Mouse (Mus musculus) forebrain, embryonic 16.5 days (tissue): Measurements from ENCODE around the gene Tmtc1. TPM values are rescaled to one million over a fixed set of nuclear protein-coding genes. Genes with fewer than 3 reads are reported as not detected.

Source experiments
- ATAC-seq: fragments of 200-750 bp; cut with Nextera tagmentation; 2 replicates; pipeline ENCODE4 v1.8.0; 2017; ENCODE audit warnings: mild to moderate bottlenecking, moderate library complexity
- H3K27ac ChIP-seq: fragments of 300-500 bp; sonication (generic); 2 replicates; pipeline ENCODE4 v1.5.1; 2014; ENCODE audit warnings: low read length, control low read depth
- H3K27me3 ChIP-seq: fragments of 300-500 bp; sonication (generic); replicated peaks from 2 replicates; pipeline ENCODE4 v1.6.1; 2014; ENCODE audit warnings: low read length; ENCODE audit not compliant: control insufficient read depth, insufficient read depth
- H3K36me3 ChIP-seq: fragments of 300-500 bp; sonication (generic); 2 replicates; pipeline ENCODE4 v1.6.1; 2014; ENCODE audit not compliant: control insufficient read depth, insufficient read depth
- H3K4me1 ChIP-seq: fragments of 300-500 bp; sonication (generic); replicated peaks from 2 replicates; pipeline ENCODE4 v1.6.1; 2014; ENCODE audit warnings: low read length; ENCODE audit not compliant: control insufficient read depth, insufficient read depth
- H3K4me2 ChIP-seq: fragments of 300-500 bp; sonication (generic); 2 replicates; pipeline ENCODE4 v1.6.1; 2014; ENCODE audit warnings: mild to moderate bottlenecking, low read length, control low read depth
- H3K4me3 ChIP-seq: fragments of 300-500 bp; sonication (generic); replicated peaks from 2 replicates; pipeline ENCODE4 v1.5.1; 2014; ENCODE audit warnings: mild to moderate bottlenecking, low read length, control low read depth
- H3K9ac ChIP-seq: fragments of 300-500 bp; sonication (generic); replicated peaks from 2 replicates; pipeline ENCODE4 v1.6.1; 2014; ENCODE audit warnings: low read depth, low read length, control low read depth
- H3K9me3 ChIP-seq: fragments of 300-500 bp; sonication (generic); 2 replicates; pipeline ENCODE4 v1.6.1; 2016; ENCODE audit warnings: low read length; ENCODE audit not compliant: control insufficient read depth
- WGBS: fragments of 180-500 bp; shearing (Covaris S2); extraction: QIAGEN DNeasy Blood & Tissue Kit; methylation state at CpG from one replicate; pipeline ENCODE4 v1.1.7; 2014; 5-methylcytosine and 5-hydroxymethylcytosine counted together
- polyA plus RNA-seq: library from polyadenylated mRNA; unstranded; fragments of >200 nt; fragmentation: Nextera tagmentation; extraction: Ambion mirVana; gene quantifications from 2 replicates; pipeline ENCODE4 v1.2.1, GENCODE M21; 2015

Gene Tmtc1
- polyA plus RNA-seq, 1 experiment from 2014 or later = 3.9 TPM

- H3K4me2 ChIP-seq = no peak overlapping the region
- H3K9ac ChIP-seq = no peak overlapping the region
- H3K4me3 ChIP-seq = no peak overlapping the region
- no peaks in the 10 kb centered on the region for H3K36me3 ChIP-seq
- H3K27ac ChIP-seq = no peak overlapping the region
- 67% methylated on average over 3 of the region's 3 CpGs for WGBS
- H3K9me3 ChIP-seq = peaks cover 4% of the 10 kb centered on the region; the same call in 1 of the 2 replicates
- H3K4me1 ChIP-seq = no peaks in the 10 kb centered on the region
- ATAC-seq = no peak
- no peaks in the 10 kb centered on the region for H3K27me3 ChIP-seq
These were observed 15.4 kb upstream of the Tmtc1 start for GRCm38 (mm10) chr6:148459636-148460035.

DNA sequence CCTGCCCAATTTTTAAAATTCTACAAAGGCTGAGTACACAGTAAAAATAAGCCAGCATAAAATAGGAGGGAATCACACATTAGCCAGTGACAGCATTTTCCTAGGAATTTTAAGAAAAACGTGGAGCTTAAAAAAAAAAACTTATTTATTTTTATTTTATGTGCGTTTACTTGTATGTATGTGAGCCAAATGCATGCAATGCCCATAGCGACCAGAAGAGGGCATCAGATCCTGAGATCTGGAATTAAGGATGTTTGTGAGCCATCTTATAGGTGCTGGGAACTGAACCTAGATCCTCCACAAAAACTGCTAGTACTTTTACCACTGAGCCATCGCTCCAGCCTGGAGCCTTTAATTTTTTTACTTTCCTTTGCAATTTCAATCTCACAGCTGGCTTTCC, 11.3 kb upstream of the Tmtc1 start:
- Histone ChIP-seq H3K27me3 (no peaks in the 10 kb centered on the region), H3K4me1 (no peaks in the 10 kb centered on the region), H3K36me3 (no peaks in the 10 kb centered on the region), H3K9ac (no peak overlapping the region), H3K27ac (no peak overlapping the region), H3K4me2 (no peak overlapping the region), H3K9me3 (peaks cover 4% of the 10 kb centered on the region; the same call in 1 of the 2 replicates), H3K4me3 (no peak overlapping the region)
- ATAC-seq = no peak
- WGBS = 79% methylated on average over 4 of the region's 4 CpGs

DNA sequence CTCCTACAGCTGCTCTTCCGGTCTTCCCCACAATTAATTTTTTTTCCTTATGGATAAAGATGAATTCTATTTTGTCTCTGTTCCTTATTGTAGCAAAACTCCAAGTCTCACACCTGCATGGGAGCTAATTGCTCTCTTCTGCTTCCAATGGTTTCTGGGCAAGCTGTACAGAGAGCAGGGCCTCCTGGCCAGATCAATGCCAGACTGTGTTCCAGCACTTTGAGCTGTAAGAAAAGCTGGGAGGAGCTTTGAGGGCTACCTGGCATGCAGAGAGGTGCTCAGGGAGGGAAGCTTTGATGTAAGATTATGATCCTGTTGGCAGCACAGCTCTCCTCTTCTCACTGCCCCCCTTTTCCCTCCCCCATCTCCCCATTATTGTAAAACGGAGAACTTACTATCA, 10.6 kb upstream of the Tmtc1 start:
- no peaks in the 10 kb centered on the region for H3K4me1 ChIP-seq
- no peak overlapping the region for H3K27ac ChIP-seq
- no peak overlapping the region for H3K4me2 ChIP-seq
- H3K4me3 ChIP-seq = no peak overlapping the region
- no peak for ATAC-seq
- H3K9ac ChIP-seq = no peak overlapping the region
- H3K27me3 ChIP-seq = no peaks in the 10 kb centered on the region
- 62% methylated on average over 2 of the region's 2 CpGs for WGBS
- no peaks in the 10 kb centered on the region for H3K36me3 ChIP-seq
- H3K9me3 ChIP-seq = peaks cover 4% of the 10 kb centered on the region; the same call in 1 of the 2 replicates

DNA sequence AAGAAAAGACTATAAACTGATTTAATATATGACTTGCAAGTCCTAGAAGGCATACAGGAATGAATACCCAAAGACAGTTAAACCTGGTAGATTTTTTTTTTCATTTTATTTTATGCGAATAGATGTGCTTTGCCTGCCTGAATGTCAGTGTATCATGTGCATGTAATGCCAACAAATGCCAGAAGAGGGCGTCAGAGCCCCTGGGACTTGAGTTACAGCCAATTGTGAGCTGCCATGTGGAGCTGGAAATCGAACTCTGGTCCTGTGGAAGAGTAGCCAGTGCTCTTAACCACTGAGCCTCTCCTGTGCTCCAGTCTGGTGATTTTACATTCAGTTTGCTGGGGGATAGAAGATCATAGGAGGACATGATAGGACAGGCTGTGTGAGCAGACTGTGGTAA, 4.0 kb upstream of the Tmtc1 start:
- Histone ChIP-seq H3K27me3 (no peaks in the 10 kb centered on the region), H3K27ac (no peak overlapping the region), H3K4me1 (peaks cover 8% of the 10 kb centered on the region), H3K9me3 (no peaks in the 10 kb centered on the region), H3K36me3 (no peaks in the 10 kb centered on the region), H3K4me2 (no peak overlapping the region), H3K4me3 (no peak overlapping the region), H3K9ac (no peak overlapping the region)
- no peak for ATAC-seq
- 72% methylated on average over 3 of the region's 3 CpGs for WGBS

DNA sequence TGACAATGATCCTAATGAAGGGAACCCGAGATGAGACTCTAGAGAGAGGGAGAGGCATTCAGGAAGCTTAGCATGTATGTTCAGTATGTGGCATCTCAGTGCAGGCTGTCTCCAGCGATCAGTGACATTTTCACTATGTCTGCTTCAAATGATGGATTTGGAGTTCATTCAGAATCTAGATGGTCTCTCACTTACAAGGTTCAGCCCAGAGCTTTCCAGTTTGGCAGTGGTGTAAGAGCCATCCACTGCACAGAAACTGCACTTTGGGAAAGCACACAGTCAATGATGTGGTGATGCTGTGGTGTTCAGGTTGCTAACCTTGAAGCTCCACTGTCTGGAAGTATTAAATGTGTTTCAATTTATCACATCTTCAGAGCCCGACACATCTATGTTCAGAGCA, 1.9 kb upstream of the Tmtc1 start:
- Histone ChIP-seq H3K4me3 (no peak overlapping the region), H3K27ac (no peak overlapping the region), H3K9ac (no peak overlapping the region), H3K36me3 (no peaks in the 10 kb centered on the region), H3K27me3 (peaks cover 2% of the 10 kb centered on the region), H3K4me2 (no peak overlapping the region), H3K4me1 (peaks cover 24% of the 10 kb centered on the region), H3K9me3 (no peaks in the 10 kb centered on the region)
- WGBS = 66% methylated on average over 3 of the region's 3 CpGs
- ATAC-seq = no peak

GRCm38 (mm10) chr6:148444796-148445195, 607 bp upstream of the Tmtc1 start:
- peaks cover 2% of the 10 kb centered on the region for H3K27me3 ChIP-seq
- H3K9ac ChIP-seq = peak overlapping the region; percentile 78
- peak overlapping the region; percentile 71 for H3K4me3 ChIP-seq
- no peaks in the 10 kb centered on the region for H3K36me3 ChIP-seq
- no peak for ATAC-seq
- no peaks in the 10 kb centered on the region for H3K9me3 ChIP-seq
- peak overlapping the region; percentile 87 for H3K4me2 ChIP-seq
- peaks cover 24% of the 10 kb centered on the region for H3K4me1 ChIP-seq
- WGBS = under 1% methylated on average over 9 of the region's 9 CpGs
- no peak overlapping the region for H3K27ac ChIP-seq

GRCm38 (mm10) chr6:148443291-148443725, 881 bp downstream of the Tmtc1 start:
- peak; percentile 3; the same call in 1 of the 2 replicates for ATAC-seq

DNA sequence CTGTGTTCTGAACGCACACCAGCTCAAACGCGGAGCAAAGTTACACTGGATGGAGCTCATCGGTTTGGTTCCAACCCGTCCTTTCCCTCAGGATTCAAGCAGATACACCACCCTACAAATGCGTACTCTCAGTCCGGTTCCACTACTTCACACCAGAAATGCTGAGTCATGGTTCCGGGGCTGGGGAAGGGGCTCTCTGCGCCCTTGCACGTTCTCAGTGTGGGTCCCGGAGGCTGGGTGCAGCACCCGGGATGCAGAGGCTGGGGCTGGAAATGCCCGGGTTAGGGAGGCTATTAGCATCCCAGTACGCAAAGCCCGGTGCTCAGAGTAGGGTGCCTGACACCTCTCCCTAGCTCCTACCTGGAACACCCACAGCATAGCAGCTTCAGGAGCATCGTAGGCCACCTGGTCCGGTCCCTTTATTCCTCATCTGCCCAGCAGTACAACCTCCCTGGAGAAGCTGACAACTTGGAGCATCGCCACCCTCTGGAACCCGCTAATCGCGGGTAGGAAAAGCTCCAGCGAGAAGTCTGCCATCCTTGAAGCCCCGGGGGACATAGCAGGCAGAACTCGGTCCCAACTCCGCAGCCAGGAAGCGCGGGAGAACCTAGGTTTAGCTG, 1.4 kb downstream of the Tmtc1 start:
- H3K4me2 ChIP-seq = peak overlapping the region; percentile 87
- H3K4me1 ChIP-seq = peaks cover 24% of the 10 kb centered on the region
- H3K36me3 ChIP-seq = no peaks in the 10 kb centered on the region
- no peak overlapping the region; the same call in 1 of the 2 replicates for H3K27ac ChIP-seq
- H3K9me3 ChIP-seq = no peaks in the 10 kb centered on the region
- peaks cover 2% of the 10 kb centered on the region for H3K27me3 ChIP-seq
- H3K4me3 ChIP-seq = peak overlapping the region; percentile 71
- H3K9ac ChIP-seq = peak overlapping the region; percentile 78
- under 1% methylated on average over 27 of the region's 27 CpGs for WGBS
- ATAC-seq = peak; percentile 14

More at GRCm38 (mm10) chr6:148443291-148443725, 881 bp downstream of the Tmtc1 start:
- H3K36me3 ChIP-seq = no peaks in the 10 kb centered on the region
- peak overlapping the region; percentile 71 for H3K4me3 ChIP-seq
- H3K9me3 ChIP-seq = no peaks in the 10 kb centered on the region
- H3K27ac ChIP-seq = peak overlapping the region; percentile 28; the same call in 1 of the 2 replicates
- H3K27me3 ChIP-seq = peaks cover 2% of the 10 kb centered on the region
- H3K4me2 ChIP-seq = peak overlapping the region; percentile 87
- peak overlapping the region; percentile 78 for H3K9ac ChIP-seq
- WGBS = 2% methylated on average over 15 of the region's 15 CpGs
- peaks cover 24% of the 10 kb centered on the region for H3K4me1 ChIP-seq

DNA sequence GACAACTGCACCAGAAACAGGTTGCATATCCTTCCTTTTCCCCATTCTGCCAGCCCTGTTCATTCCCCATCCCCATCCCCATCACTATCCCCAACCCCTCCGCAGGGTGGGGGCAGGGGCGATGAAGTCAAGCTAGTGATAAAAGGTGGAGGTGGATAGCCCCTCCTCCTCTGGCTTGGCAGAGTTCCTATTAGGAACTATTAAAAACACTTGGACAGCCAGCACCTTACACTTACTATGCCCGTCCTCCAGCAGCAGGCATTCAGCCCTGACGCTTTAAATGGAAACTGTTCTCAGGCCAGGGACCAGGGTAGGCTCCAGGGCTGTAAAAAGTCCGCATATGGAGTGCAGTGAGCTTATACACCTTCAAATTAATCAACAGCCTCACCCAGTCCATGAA, 2.3 kb downstream of the Tmtc1 start:
- Histone ChIP-seq H3K9ac (no peak overlapping the region), H3K36me3 (no peaks in the 10 kb centered on the region), H3K27me3 (peaks cover 2% of the 10 kb centered on the region), H3K4me1 (peaks cover 24% of the 10 kb centered on the region), H3K9me3 (no peaks in the 10 kb centered on the region), H3K4me2 (peak overlapping the region; percentile 87), H3K4me3 (peak overlapping the region; percentile 71), H3K27ac (no peak overlapping the region)
- 6% methylated on average over 5 of the region's 5 CpGs for WGBS
- no peak for ATAC-seq
